Mouse (Mus musculus) MEL (cell line): ENCODE data around the gene Parp16. TPM values are rescaled to one million over a fixed set of nuclear protein-coding genes. Genes with fewer than 3 reads are reported as not detected.

Experiments used
- DNase-seq: peaks from one replicate; pipeline ENCODE4 v3.0.0; 2011; ENCODE audit warnings: low read depth, low spot score
- H3K27ac ChIP-seq: 2 replicates; pipeline ENCODE4 v1.5.1; 2012; ENCODE audit warnings: low read depth, mild to moderate bottlenecking, control low read depth, low read length, moderate library complexity; ENCODE audit not compliant: control insufficient read depth
- H3K27me3 ChIP-seq, 2 experiments: fragments of 150-350 bp in 1 of 2; sonication (generic) in 1 of 2; 2 replicates each; pipeline ENCODE4 v1.6.1; 2012; ENCODE audit warnings: low read length in 2 of 2, mild to moderate bottlenecking in 2 of 2, improper control_type of control experiment in 1 of 2, moderate library complexity in 1 of 2; ENCODE audit not compliant: insufficient read depth in 2 of 2, control insufficient read depth in 1 of 2
- H3K36me3 ChIP-seq, 2 experiments: 2 replicates each; pipeline ENCODE4 v1.6.1; 2012 to 2014; ENCODE audit warnings: low read length in 2 of 2, improper control_type of control experiment in 1 of 2, inconsistent platforms in 1 of 2, mild to moderate bottlenecking in 1 of 2; ENCODE audit not compliant: insufficient read depth in 2 of 2, control insufficient read depth in 1 of 2
- H3K4me1 ChIP-seq, 2 experiments: fragments of 150-350 bp in 1 of 2; sonication (generic) in 1 of 2; 2 replicates each; pipeline ENCODE4 v1.6.1; 2012; ENCODE audit warnings: low read length in 2 of 2, improper control_type of control experiment in 1 of 2, mild to moderate bottlenecking in 1 of 2; ENCODE audit not compliant: insufficient read depth in 2 of 2, control insufficient read depth in 1 of 2
- H3K4me3 ChIP-seq, 2 experiments: fragments of 150-350 bp in 1 of 2; sonication (generic) in 1 of 2; 2 replicates each; pipeline ENCODE4 v1.5.1; 2012; ENCODE audit warnings: low read depth in 2 of 2, low read length in 2 of 2, mild to moderate bottlenecking in 2 of 2, moderate library complexity in 2 of 2, control low read depth in 1 of 2, improper control_type of control experiment in 1 of 2; ENCODE audit not compliant: control insufficient read depth in 1 of 2, insufficient read depth in 1 of 2
- H3K79me2 ChIP-seq: 2 replicates; pipeline ENCODE4 v1.6.1; 2012; ENCODE audit warnings: mild to moderate bottlenecking, low read length, moderate library complexity; ENCODE audit not compliant: control insufficient read depth, poor library complexity, insufficient read depth
- H3K9ac ChIP-seq: 2 replicates; pipeline ENCODE4 v1.6.1; 2012; ENCODE audit warnings: low read depth, mild to moderate bottlenecking, control low read depth, low read length, moderate library complexity; ENCODE audit not compliant: control insufficient read depth, poor library complexity, severe bottlenecking
- H3K9me3 ChIP-seq: fragments of 150-350 bp; sonication (generic); replicated peaks from 2 replicates; pipeline ENCODE4 v1.6.1; 2012; ENCODE audit warnings: mild to moderate bottlenecking, low read length, improper control_type of control experiment, moderate library complexity; ENCODE audit not compliant: insufficient read depth
- CTCF ChIP-seq, 3 experiments: IDR thresholded peaks in 2 of 3; conservative IDR thresholded peaks in 1 of 3; 2 replicates each; pipeline ENCODE4 v1.5.1; 2011 to 2012; ENCODE audit warnings: low read length in 3 of 3, low read depth in 2 of 3, mild to moderate bottlenecking in 2 of 3, improper control_type of control experiment in 1 of 3, inconsistent platforms in 1 of 3, mixed read lengths in 1 of 3, moderate library complexity in 1 of 3; ENCODE audit not compliant: control insufficient read depth in 1 of 3, insufficient read depth in 1 of 3, poor library complexity in 1 of 3, severe bottlenecking in 1 of 3
- E2F4 ChIP-seq: IDR thresholded peaks from 2 replicates; pipeline ENCODE4 v1.6.1; 2011; ENCODE audit warnings: low read depth, low read length, improper control_type of control experiment, borderline replicate concordance
- HCFC1 ChIP-seq: IDR thresholded peaks from 2 replicates; pipeline ENCODE4 v1.6.1; 2012; ENCODE audit warnings: low read depth, mild to moderate bottlenecking, inconsistent platforms, low read length, improper control_type of control experiment, moderate library complexity
- MAFK ChIP-seq: IDR thresholded peaks from 2 replicates; pipeline ENCODE4 v1.6.1; 2011; ENCODE audit warnings: low read depth, mild to moderate bottlenecking, low read length, improper control_type of control experiment, borderline replicate concordance
- MXI1 ChIP-seq: IDR thresholded peaks from 2 replicates; pipeline ENCODE4 v1.6.1; 2011; ENCODE audit warnings: mild to moderate bottlenecking, low read depth, low read length, improper control_type of control experiment
- POLR2A ChIP-seq, 2 experiments: IDR thresholded peaks; 2 replicates each; pipeline ENCODE4 v1.6.1; 2011 to 2012; ENCODE audit warnings: low read length in 2 of 2, mild to moderate bottlenecking in 2 of 2, control low read depth in 1 of 2, improper control_type of control experiment in 1 of 2, low read depth in 1 of 2, moderate library complexity in 1 of 2; ENCODE audit not compliant: control insufficient read depth in 1 of 2, insufficient read depth in 1 of 2, poor library complexity in 1 of 2
- POLR2AphosphoS5 ChIP-seq: IDR thresholded peaks from 2 replicates; pipeline ENCODE4 v1.6.1; 2012; ENCODE audit warnings: low read depth, borderline replicate concordance, mild to moderate bottlenecking, inconsistent platforms, low read length, moderate library complexity, mixed read lengths
- TAL1 ChIP-seq: IDR thresholded peaks from 2 replicates; pipeline ENCODE4 v1.6.1; 2012; ENCODE audit warnings: mild to moderate bottlenecking, inconsistent platforms, low read length, moderate library complexity, mixed read lengths
- TBP ChIP-seq: IDR thresholded peaks from 2 replicates; pipeline ENCODE4 v1.8.0; 2011; ENCODE audit warnings: low read depth, low read length, improper control_type of control experiment
- USF1 ChIP-seq: IDR thresholded peaks from 2 replicates; pipeline ENCODE4 v1.6.1; 2014; ENCODE audit warnings: low read depth, mild to moderate bottlenecking, inconsistent platforms, low read length, improper control_type of control experiment, moderate library complexity
- USF2 ChIP-seq, 2 experiments: IDR thresholded peaks; 2 replicates each; pipeline ENCODE4 v1.6.1; 2011 to 2012; ENCODE audit warnings: improper control_type of control experiment in 2 of 2, low read length in 2 of 2, borderline replicate concordance in 1 of 2, inconsistent platforms in 1 of 2, low read depth in 1 of 2, mild to moderate bottlenecking in 1 of 2; ENCODE audit not compliant: insufficient read depth in 1 of 2
- ZMIZ1 ChIP-seq: IDR thresholded peaks from 2 replicates; pipeline ENCODE4 v1.6.1; 2012; ENCODE audit warnings: low read depth, mild to moderate bottlenecking, inconsistent platforms, low read length, improper control_type of control experiment, moderate library complexity
- polyA plus RNA-seq, 2 experiments: library from polyadenylated mRNA; stranded (reverse) in 1 of 2; unstranded in 1 of 2; fragments of >175 nt in 1 of 2; fragments of >200 nt in 1 of 2; gene quantifications; 2 replicates each; pipeline versions ENCODE4 v1.2.1 to v1.2.4; 2012; ENCODE audit warnings: low replicate concordance in 2 of 2, low read depth in 1 of 2; ENCODE audit not compliant: insufficient read length in 2 of 2, insufficient read depth in 1 of 2, missing spikeins in 1 of 2
- total RNA-seq: library from RNA; depleted of rRNA; stranded (reverse); fragments of 300-350 nt; gene quantifications from 2 replicates; pipeline ENCODE4 v1.2.3, GENCODE M21; 2012

The Parp16 gene
- total and polyA plus RNA-seq, 3 experiments = 1.3 to 5.1 TPM; not detected in 1

GRCm38 (mm10) chr9:65195982-65196737 lies 1.0 kb downstream of the Parp16 start:
- peak; percentile 97 for DNase-seq
- TF ChIP-seq POLR2A (IDR thresholded peaks at IDR 0.05; ENCODE audit: control insufficient read depth in 1 of 2, insufficient read depth in 1 of 2, low read depth in 1 of 2, low read length in 2 of 2, poor library complexity in 1 of 2) (peak; percentile 100), CTCF (IDR thresholded peaks at IDR 0.05 in 2 of 3, conservative IDR thresholded peaks at IDR 0.05 in 1 of 3; ENCODE audit: control insufficient read depth in 1 of 3, insufficient read depth in 1 of 3, low read depth in 2 of 3, low read length in 3 of 3, poor library complexity in 1 of 3, severe bottlenecking in 1 of 3) (no peak), TBP (peak; percentile 99), USF1 (no peak), POLR2AphosphoS5 (peak; percentile 100), TAL1 (no peak), HCFC1 (no peak), ZMIZ1 (no peak), USF2 (IDR thresholded peaks at IDR 0.05; ENCODE audit: borderline replicate concordance in 1 of 2, insufficient read depth in 1 of 2, low read depth in 1 of 2, low read length in 2 of 2) (no peak), MAFK (no peak), E2F4 (no peak)
- Histone ChIP-seq H3K4me1 (peaks cover 0 to 31% of the 10 kb centered on the region in 2 experiments; a peak in 2 of 4 replicates), H3K27me3 (no peaks in the 10 kb centered on the region), H3K79me2 (no peaks in the 10 kb centered on the region), H3K9me3 (no peaks in the 10 kb centered on the region), H3K9ac (peak overlapping the region; percentile 63), H3K36me3 (peaks cover 0 to 10% of the 10 kb centered on the region in 2 experiments; a peak in 2 of 4 replicates), H3K27ac (peak overlapping the region; percentile 86), H3K4me3 (no peak overlapping the region)

- TF ChIP-seq CTCF (IDR thresholded peaks at IDR 0.05 in 2 of 3, conservative IDR thresholded peaks at IDR 0.05 in 1 of 3; ENCODE audit: control insufficient read depth in 1 of 3, insufficient read depth in 1 of 3, low read depth in 2 of 3, low read length in 3 of 3, poor library complexity in 1 of 3, severe bottlenecking in 1 of 3) (peak in 2 of 3 experiments; percentile 57 to 83; a peak in 4 of 6 replicates), MXI1 (no peak), TBP (peak; percentile 93)
- H3K27ac ChIP-seq = peak overlapping the region; percentile 86
- peak overlapping the region; percentile 63 for H3K9ac ChIP-seq
- no peaks in the 10 kb centered on the region for H3K27me3 ChIP-seq
- no peaks in the 10 kb centered on the region; the same call in 1 of the 2 replicates for H3K79me2 ChIP-seq
- peaks cover 0 to 10% of the 10 kb centered on the region in 2 experiments; a peak in 2 of 4 replicates for H3K36me3 ChIP-seq
- H3K4me1 ChIP-seq = peaks cover 0 to 31% of the 10 kb centered on the region in 2 experiments; a peak in 2 of 4 replicates
- DNase-seq = peak; percentile 94
- H3K4me3 ChIP-seq = no peak overlapping the region
- no peaks in the 10 kb centered on the region for H3K9me3 ChIP-seq
These were observed 1.8 kb downstream of the Parp16 start for GRCm38 (mm10) chr9:65196738-65197569.
